Mouse (Mus musculus) G1E (cell line): ENCODE measurements around the gene Shld1.

Experiments used
- CTCF ChIP-seq: IDR thresholded peaks from 2 replicates; pipeline ENCODE4 v1.5.1; 2012; ENCODE audit warnings: low read depth, low read length, inconsistent platforms, mixed read lengths
- GATA1 ChIP-seq: IDR thresholded peaks from 2 replicates; pipeline ENCODE4 v1.6.1; 2012; ENCODE audit warnings: borderline replicate concordance, low read length, inconsistent platforms, mixed read lengths
- GATA2 ChIP-seq: IDR thresholded peaks from 2 replicates; pipeline ENCODE4 v1.6.1; 2012; ENCODE audit warnings: low read depth, low read length, inconsistent platforms, borderline replicate concordance
- TAL1 ChIP-seq: conservative IDR thresholded peaks from 2 replicates; pipeline ENCODE4 v1.6.1; 2012; ENCODE audit warnings: low read depth, low read length, inconsistent platforms, mixed read lengths

- no peak for TF ChIP-seq GATA1
- no peak for TF ChIP-seq CTCF
- no peak for TF ChIP-seq GATA2
- TF ChIP-seq TAL1, result no peak
Measured at GRCm38 (mm10) chr2:132716901-132717536, 30.3 kb downstream of the Shld1 start.
